Mouse (Mus musculus) forebrain, embryonic 11.5 days (tissue): ENCODE measurements around the gene Sdk2. TPM values are rescaled to one million over a fixed set of nuclear protein-coding genes. Genes with fewer than 3 reads are reported as not detected.
A peak's percentile ranks its signal among the peaks of the same experiment; 100 is the strongest.

ENCODE experiments used
- ATAC-seq: fragments of 200-750 bp; cut with Nextera tagmentation; replicated peaks from 2 replicates; pipeline ENCODE4 v1.8.0; 2017; ENCODE audit warnings: moderate TSS enrichment; ENCODE audit not compliant: low FRiP score
- DNase-seq: peaks from one replicate; pipeline ENCODE4 v3.0.0-alpha.2; 2017; ENCODE audit warnings: low spot score
- H3K27ac ChIP-seq: fragments of 300-500 bp; sonication (generic); 2 replicates; pipeline ENCODE4 v1.5.1; 2014; ENCODE audit warnings: low read depth, low read length
- H3K27me3 ChIP-seq: fragments of 300-500 bp; sonication (generic); 2 replicates; pipeline ENCODE4 v1.6.1; 2014; ENCODE audit warnings: mild to moderate bottlenecking, low read length, mixed read lengths; ENCODE audit not compliant: control insufficient read depth, insufficient read depth
- H3K36me3 ChIP-seq: fragments of 300-500 bp; sonication (generic); 2 replicates; pipeline ENCODE4 v1.6.1; 2014; ENCODE audit warnings: mild to moderate bottlenecking, low read length, moderate library complexity, mixed read lengths; ENCODE audit not compliant: control insufficient read depth, insufficient read depth
- H3K4me1 ChIP-seq: fragments of 300-500 bp; sonication (generic); replicated peaks from 2 replicates; pipeline ENCODE4 v1.6.1; 2014; ENCODE audit warnings: low read length, mixed read lengths; ENCODE audit not compliant: control insufficient read depth, insufficient read depth
- H3K4me2 ChIP-seq: fragments of 300-500 bp; sonication (generic); 2 replicates; pipeline ENCODE4 v1.6.1; 2014; ENCODE audit warnings: low read depth, mild to moderate bottlenecking, low read length, moderate library complexity, mixed read lengths; ENCODE audit not compliant: severe bottlenecking
- H3K4me3 ChIP-seq: fragments of 300-500 bp; sonication (generic); 2 replicates; pipeline ENCODE4 v1.5.1; 2014; ENCODE audit warnings: low read depth, low read length
- H3K9ac ChIP-seq: fragments of 300-500 bp; sonication (generic); 2 replicates; pipeline ENCODE4 v1.6.1; 2014; ENCODE audit warnings: low read length
- H3K9me3 ChIP-seq: fragments of 300-500 bp; sonication (generic); 2 replicates; pipeline ENCODE4 v1.6.1; 2016; ENCODE audit warnings: low read length, mixed read lengths; ENCODE audit not compliant: control insufficient read depth
- WGBS: fragments of 180-500 bp; shearing (Covaris S2); extraction: QIAGEN DNeasy Blood & Tissue Kit; methylation state at CpG from one replicate; pipeline ENCODE4 v1.1.7; 2014; 5-methylcytosine and 5-hydroxymethylcytosine counted together
- polyA plus RNA-seq: library from polyadenylated mRNA; unstranded; fragments of >200 nt; fragmentation: Nextera tagmentation; extraction: Ambion mirVana; gene quantifications from 2 replicates; pipeline ENCODE4 v1.2.1, GENCODE M21; 2014

Gene Sdk2
- polyA plus RNA-seq, 1 experiment from 2014 or later, result 1.5 TPM

GRCm38 (mm10) chr11:113761646-113762045, 305.2 kb downstream of the Sdk2 start:
- Histone ChIP-seq H3K9ac (no peak overlapping the region), H3K36me3 (no peaks in the 10 kb centered on the region), H3K4me3 (no peak overlapping the region), H3K27ac (no peak overlapping the region), H3K27me3 (no peaks in the 10 kb centered on the region), H3K4me2 (no peak overlapping the region), H3K9me3 (no peaks in the 10 kb centered on the region), H3K4me1 (peaks cover 9% of the 10 kb centered on the region; the same call in 1 of the 2 replicates)
- WGBS, result 93% methylated on average over 7 of the region's 7 CpGs
- DNase-seq (no peak), ATAC-seq (no peak)

GRCm38 (mm10) chr11:113760476-113760875, 306.4 kb downstream of the Sdk2 start:
- Histone ChIP-seq H3K4me3 (no peak overlapping the region), H3K36me3 (no peaks in the 10 kb centered on the region), H3K9ac (no peak overlapping the region), H3K27me3 (no peaks in the 10 kb centered on the region), H3K9me3 (no peaks in the 10 kb centered on the region), H3K27ac (no peak overlapping the region), H3K4me2 (no peak overlapping the region), H3K4me1 (peaks cover 9% of the 10 kb centered on the region; the same call in 1 of the 2 replicates)
- no peak for ATAC-seq
- no peak for DNase-seq
- 89% methylated on average over 7 of the region's 7 CpGs for WGBS

- ATAC-seq, result no peak
These were observed 308.0 kb downstream of the Sdk2 start for GRCm38 (mm10) chr11:113758851-113759250.

GRCm38 (mm10) chr11:113756578-113756977, 310.3 kb downstream of the Sdk2 start:
- ATAC-seq, result no peak
- Histone ChIP-seq H3K4me1 (0 out of 2 replicates have a peak, but pooled peaks cover 9% of the 10 kb centered on the region), H3K27ac (no peak overlapping the region)

More at GRCm38 (mm10) chr11:113758851-113759250, 308.0 kb downstream of the Sdk2 start:
- Histone ChIP-seq H3K4me2 (no peak overlapping the region), H3K9me3 (no peaks in the 10 kb centered on the region), H3K4me1 (peaks cover 13% of the 10 kb centered on the region; the same call in 1 of the 2 replicates), H3K4me3 (no peak overlapping the region), H3K27me3 (no peaks in the 10 kb centered on the region), H3K36me3 (no peaks in the 10 kb centered on the region), H3K27ac (no peak overlapping the region), H3K9ac (no peak overlapping the region)
- WGBS, result 94% methylated on average over 5 of the region's 5 CpGs
- no peak for DNase-seq

GRCm38 (mm10) chr11:113755878-113756277, 311.0 kb downstream of the Sdk2 start:
- Histone ChIP-seq H3K4me1 (0 out of 2 replicates have a peak, but pooled peaks cover 9% of the 10 kb centered on the region), H3K9ac (no peak overlapping the region), H3K4me3 (no peak overlapping the region), H3K36me3 (no peaks in the 10 kb centered on the region), H3K4me2 (no peak overlapping the region), H3K27ac (no peak overlapping the region), H3K27me3 (no peaks in the 10 kb centered on the region), H3K9me3 (no peaks in the 10 kb centered on the region)
- ATAC-seq (no peak), DNase-seq (no peak)
- WGBS, result 94% methylated on average over 14 of the region's 14 CpGs

More at GRCm38 (mm10) chr11:113756578-113756977, 310.3 kb downstream of the Sdk2 start:
- Histone ChIP-seq H3K36me3 (no peaks in the 10 kb centered on the region), H3K9me3 (no peaks in the 10 kb centered on the region), H3K4me3 (no peak overlapping the region), H3K27me3 (no peaks in the 10 kb centered on the region), H3K9ac (no peak overlapping the region), H3K4me2 (no peak overlapping the region)
- WGBS, result 95% methylated on average over 12 of the region's 12 CpGs
- DNase-seq, result no peak

GRCm38 (mm10) chr11:113754845-113755244, 312.0 kb downstream of the Sdk2 start:
- Histone ChIP-seq H3K4me3 (no peak overlapping the region), H3K27me3 (no peaks in the 10 kb centered on the region), H3K9ac (no peak overlapping the region; the same call in 1 of the 2 replicates), H3K4me2 (no peak overlapping the region), H3K27ac (no peak overlapping the region), H3K36me3 (no peaks in the 10 kb centered on the region), H3K4me1 (peaks cover 10% of the 10 kb centered on the region; the same call in 1 of the 2 replicates), H3K9me3 (no peaks in the 10 kb centered on the region)
- DNase-seq (no peak), ATAC-seq (no peak)
- 29% methylated on average over 9 of the region's 9 CpGs for WGBS

GRCm38 (mm10) chr11:113752685-113753430, 314.0 kb downstream of the Sdk2 start:
- peaks cover 28% of the 10 kb centered on the region for H3K4me1 ChIP-seq
- whole genome bisulfite sequencing, result 93% methylated on average over 10 of the region's 10 CpGs
- H3K4me3 ChIP-seq, result no peak overlapping the region

GRCm38 (mm10) chr11:113752158-113752661, 314.6 kb downstream of the Sdk2 start:
- Histone ChIP-seq H3K4me3 (peak overlapping the region; percentile 57), H3K4me1 (peaks cover 32% of the 10 kb centered on the region), H3K9me3 (no peaks in the 10 kb centered on the region), H3K27ac (peak overlapping the region; percentile 89; the same call in 1 of the 2 replicates), H3K27me3 (no peaks in the 10 kb centered on the region), H3K4me2 (peak overlapping the region; percentile 91), H3K36me3 (no peaks in the 10 kb centered on the region), H3K9ac (peak overlapping the region; percentile 56)
- ATAC-seq (peak; percentile 8), DNase-seq (no peak)
- WGBS, result 28% methylated on average over 15 of the region's 15 CpGs

More at GRCm38 (mm10) chr11:113752685-113753430, 314.0 kb downstream of the Sdk2 start:
- ATAC-seq, result no peak
- H3K4me2 ChIP-seq, result peak overlapping the region; percentile 91; the same call in 1 of the 2 replicates
- no peak for DNase-seq
- H3K9ac ChIP-seq, result no peak overlapping the region
- no peaks in the 10 kb centered on the region for H3K9me3 ChIP-seq
- H3K36me3 ChIP-seq, result no peaks in the 10 kb centered on the region
- no peak overlapping the region for H3K27ac ChIP-seq
- H3K27me3 ChIP-seq, result no peaks in the 10 kb centered on the region
